Mouse (Mus musculus) layer of hippocampus, adult 18-20 months (tissue): ENCODE results near the gene Hmgcs1. TPM values are rescaled to one million over a fixed set of nuclear protein-coding genes. Genes with fewer than 3 reads are reported as not detected.
A peak's percentile ranks its signal among the peaks of the same experiment; 100 is the strongest.
"Not testable (repeated sequence)": the region's sequence is repeated elsewhere in the genome, so short reads cannot be mapped to it uniquely, and the experiment has no call there.

ENCODE experiments used
- DNase-seq, 2 experiments: peaks; one replicate each; pipeline ENCODE4 v3.0.0; 2022; ENCODE audit warnings: low spot score in 2 of 2
- total RNA-seq, 2 experiments: library from RNA; stranded (reverse); gene quantifications; 2 replicates each; pipeline ENCODE4 v1.2.3; 2021

Gene Hmgcs1
- total RNA-seq, 2 experiments from 2014 or later, result 192 to 194 TPM

DNA sequence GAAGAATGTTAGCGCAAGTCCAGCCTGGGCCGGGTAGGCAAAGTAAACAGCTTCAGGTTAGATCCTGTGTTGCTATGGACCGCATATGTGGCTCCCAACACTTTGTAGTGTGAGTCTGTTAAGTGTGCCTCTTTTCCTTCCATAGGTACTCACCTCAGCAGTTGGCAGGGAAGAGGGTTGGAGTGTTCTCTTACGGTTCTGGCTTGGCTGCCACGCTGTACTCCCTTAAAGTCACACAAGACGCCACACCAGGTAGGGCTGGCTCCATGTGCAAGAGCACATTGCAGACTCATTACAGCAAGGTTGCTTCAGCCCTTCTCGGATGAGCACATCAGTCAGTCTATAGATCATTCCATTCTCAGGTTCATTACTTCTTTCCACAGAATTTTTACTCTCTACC lies 14.1 kb downstream of the Hmgcs1 start:
- no peak for DNase-seq

GRCm38 (mm10) chr13:119706278-119706880 lies 16.2 kb downstream of the Hmgcs1 start:
- not testable (repeated sequence) for DNase-seq

- DNase-seq, result no peak
Observed at GRCm38 (mm10) chr13:119706953-119707352, 16.8 kb downstream of the Hmgcs1 start.

DNA sequence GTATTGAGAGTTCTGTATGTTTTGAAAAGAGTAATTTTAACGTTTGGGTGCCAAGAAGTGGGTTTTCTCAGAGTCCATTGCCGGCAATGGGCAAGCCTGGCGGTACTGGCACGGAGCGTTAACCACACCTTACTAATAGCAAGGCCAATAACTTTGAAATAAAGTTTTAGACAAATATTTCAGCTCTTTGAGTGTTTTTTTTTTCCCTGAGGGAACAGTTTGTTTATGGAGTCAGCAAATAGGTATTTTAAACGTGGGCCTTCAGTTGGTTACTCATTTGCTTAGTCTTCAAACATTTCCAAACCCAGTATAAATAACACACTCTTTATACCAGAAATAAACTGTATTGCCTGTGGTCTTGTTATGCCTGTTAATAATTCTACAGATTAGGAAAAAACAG lies 17.7 kb downstream of the Hmgcs1 start:
- DNase-seq, result no peak

DNA sequence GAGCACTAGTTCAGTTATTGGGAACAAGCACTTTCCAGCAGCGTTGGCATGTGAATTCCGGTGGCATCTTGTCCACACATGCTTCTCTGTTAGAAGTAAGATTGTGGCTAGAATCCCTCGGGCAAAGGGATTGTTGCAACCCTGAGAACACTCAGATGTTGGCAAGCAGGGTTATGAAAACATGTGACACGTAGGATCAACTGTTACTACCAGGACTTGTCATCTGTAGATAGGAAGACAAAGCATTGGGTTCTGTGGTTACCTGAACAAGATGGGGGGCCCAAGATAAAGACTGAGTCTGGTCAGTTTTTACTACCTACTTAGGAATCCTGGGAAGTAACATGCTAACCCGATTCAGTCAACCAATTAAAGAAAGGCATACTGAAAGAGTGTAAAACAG lies 18.8 kb downstream of the Hmgcs1 start:
- DNase-seq, result no peak

DNA sequence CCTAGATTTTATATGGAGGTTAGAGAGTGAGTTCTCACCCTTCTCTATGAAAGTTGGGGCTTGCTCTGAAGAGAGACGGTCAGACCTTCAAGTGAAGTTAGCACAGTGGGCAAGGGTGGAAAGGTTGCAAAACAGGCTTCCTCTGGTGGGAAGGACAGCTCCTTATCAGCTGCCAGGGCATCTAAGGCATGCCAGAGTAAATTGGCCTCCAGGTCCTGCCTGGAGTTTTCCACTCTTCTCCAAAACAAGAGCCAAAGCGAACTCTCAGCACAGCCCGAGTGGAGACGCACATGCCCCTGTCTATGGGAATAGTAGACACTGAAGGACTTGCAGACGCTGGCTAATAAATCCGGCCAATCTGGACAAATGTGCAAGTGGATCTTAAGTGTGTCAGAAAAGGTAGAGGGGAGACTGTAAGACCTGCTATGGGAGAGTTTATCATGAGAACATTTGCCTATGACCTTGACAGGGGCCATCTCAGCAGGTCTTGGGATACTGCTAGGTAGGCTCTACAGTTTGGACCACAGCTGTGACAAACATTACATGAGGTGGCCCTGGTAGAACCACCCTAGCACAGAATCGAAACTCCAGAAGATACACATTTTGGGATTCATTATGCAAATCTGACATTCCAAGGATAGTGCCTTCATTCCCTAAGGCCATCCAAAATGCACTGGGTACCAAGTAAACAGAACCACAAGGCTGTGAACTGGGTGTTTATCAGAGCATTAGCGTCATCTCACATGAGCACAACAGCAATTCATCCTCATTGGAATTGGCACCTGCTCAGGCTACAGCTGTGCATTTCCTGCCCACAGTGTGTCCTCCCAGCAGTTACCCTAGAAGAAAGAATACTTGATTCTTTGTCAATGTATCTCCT lies 19.4 kb downstream of the Hmgcs1 start:
- no peak for DNase-seq

GRCm38 (mm10) chr13:119710268-119710610 lies 20.1 kb downstream of the Hmgcs1 start:
- no peak for DNase-seq

- DNase-seq, result no peak
Observed at GRCm38 (mm10) chr13:119712463-119712862, 22.3 kb downstream of the Hmgcs1 start.

DNA sequence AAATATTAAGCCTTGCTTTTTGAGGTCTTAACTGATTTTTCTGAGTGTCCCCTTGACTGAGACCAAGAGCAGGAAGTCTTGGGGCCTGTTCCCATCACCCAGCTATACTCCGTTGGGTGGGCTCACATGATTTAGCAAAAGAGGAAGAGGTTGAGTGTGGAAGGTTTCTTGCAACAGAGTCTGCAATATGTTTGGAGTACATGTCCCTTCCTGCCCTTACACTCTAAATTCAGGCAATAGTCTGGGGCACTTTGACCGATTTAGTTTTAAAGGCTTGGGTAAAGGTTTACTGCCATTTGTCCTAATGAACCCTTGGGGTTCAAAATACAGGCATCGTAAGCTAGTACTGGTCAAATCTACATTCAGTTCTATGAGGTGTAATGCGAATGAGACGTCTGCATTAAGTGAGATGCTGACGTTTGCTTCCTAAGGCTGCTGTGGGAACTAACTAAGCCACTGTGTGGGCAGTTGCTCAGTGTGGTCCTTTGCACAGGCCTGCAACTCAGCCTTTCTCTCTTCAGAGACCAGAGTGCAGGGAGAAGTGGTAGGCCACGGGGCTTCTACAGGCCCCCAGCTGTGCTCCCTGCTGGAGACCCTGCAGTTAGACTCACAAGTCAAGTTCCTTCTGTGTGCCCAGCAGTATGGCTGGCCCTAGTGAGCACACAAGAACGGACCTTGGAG lies 23.1 kb downstream of the Hmgcs1 start:
- DNase-seq, result no peak

GRCm38 (mm10) chr13:119713821-119714220 lies 23.6 kb downstream of the Hmgcs1 start:
- DNase-seq, result no peak

GRCm38 (mm10) chr13:119716105-119716504 lies 25.9 kb downstream of the Hmgcs1 start:
- DNase-seq, result no peak

DNA sequence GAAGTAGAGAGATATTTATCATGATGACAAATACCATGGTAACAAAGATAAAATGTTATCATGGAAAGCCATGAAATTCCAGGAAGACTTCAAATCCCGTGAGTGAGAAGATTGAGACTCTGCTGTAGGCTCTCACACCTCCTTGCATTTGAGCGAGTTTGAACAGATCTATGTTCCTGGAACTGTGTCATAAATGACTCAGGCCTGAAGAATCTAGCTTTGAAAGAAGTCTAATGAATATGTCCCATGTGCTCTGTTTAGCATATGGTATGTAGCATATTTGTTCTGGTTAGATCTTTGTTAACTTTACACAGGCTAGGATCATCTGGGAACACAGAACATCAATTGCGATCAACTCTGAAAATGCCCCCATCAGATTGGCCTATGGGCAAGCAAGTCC lies 32.3 kb downstream of the Hmgcs1 start:
- no peak for DNase-seq

DNA sequence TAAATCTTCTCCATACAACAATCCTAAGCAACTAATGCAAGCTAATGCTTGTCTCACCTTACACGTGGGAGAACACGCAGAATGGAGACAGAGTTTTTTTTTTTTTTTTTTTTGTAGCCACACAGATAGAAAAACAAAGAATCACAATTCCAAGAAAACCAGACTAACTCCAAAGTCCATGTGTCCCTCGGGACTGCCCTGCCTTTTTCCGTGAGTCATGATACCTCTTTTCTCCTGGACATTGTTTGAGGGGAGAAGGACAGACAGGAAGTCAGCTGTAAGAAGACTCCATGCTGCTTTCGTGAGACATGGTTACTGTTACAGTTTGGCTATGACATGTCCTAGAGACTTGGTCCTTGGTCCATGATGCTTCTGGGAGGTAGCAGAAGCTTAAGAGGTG lies 33.2 kb downstream of the Hmgcs1 start:
- no peak for DNase-seq

DNA sequence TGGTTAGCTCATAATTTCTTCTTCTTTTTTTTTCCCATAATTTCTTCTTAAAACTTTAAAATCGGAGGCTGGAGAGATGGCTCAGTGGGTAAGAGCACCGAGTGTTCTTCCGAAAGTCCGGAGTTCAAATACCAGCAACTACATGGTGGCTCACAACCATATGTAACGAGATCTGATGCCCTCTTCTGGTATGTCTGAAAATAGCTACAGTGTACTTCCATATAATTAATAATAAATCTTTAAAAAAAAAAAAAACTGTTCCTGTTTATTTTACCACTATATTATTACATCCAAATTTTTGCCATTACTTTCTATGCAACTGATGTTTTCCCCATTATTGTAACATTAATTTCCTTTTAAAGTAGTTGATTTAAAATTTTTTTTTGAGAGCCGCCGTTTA lies 34.4 kb downstream of the Hmgcs1 start:
- no peak for DNase-seq

- DNase-seq, result no peak
Observed at GRCm38 (mm10) chr13:119727608-119728387, 37.6 kb downstream of the Hmgcs1 start.

- no peak for DNase-seq
Observed at GRCm38 (mm10) chr13:119729406-119729805, 39.2 kb downstream of the Hmgcs1 start.

GRCm38 (mm10) chr13:119731448-119731847 lies 41.3 kb downstream of the Hmgcs1 start:
- no peak for DNase-seq

DNA sequence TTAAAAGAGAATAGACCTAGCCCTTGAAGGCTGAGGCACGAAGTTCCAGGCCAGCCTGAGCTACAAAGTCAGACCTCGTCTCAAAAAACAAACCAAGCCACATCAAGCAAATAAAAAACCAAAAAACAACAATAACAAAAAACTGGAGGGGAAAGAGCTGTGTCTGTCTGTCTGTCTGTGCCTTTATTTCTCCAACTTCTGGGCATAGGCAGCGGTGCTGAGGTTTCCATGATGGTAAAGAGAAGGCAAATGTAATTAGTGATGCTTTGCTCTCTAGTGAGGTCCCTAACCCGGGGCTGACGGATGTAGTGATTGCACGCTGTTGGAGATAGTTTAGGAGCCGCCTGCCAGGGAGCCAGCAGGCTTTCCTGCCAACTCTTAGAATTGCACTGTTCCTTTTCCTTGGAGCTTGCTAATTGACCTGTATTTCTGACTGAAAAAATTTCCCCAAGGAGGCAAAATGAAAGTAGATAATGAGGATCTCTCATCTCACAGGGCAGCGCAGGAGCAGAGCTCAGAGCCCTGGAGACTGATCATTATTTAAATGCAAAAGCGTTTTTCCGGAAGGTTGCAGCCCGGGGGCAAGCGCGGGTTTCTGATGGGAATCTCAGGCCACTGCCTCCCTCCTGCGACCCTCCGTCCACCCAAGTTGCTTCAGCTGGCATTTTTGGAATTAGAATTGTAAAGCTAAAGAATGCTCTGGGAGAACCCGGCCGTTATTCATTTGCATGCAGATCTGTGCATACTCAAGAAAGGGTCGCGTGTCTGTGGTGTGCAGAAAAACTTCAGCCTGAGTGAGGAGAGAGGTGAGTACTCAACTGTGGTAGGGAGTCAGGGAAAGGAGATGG lies 51.4 kb downstream of the Hmgcs1 start:
- peak in 1 of 2 experiments; percentile 29 for DNase-seq

DNA sequence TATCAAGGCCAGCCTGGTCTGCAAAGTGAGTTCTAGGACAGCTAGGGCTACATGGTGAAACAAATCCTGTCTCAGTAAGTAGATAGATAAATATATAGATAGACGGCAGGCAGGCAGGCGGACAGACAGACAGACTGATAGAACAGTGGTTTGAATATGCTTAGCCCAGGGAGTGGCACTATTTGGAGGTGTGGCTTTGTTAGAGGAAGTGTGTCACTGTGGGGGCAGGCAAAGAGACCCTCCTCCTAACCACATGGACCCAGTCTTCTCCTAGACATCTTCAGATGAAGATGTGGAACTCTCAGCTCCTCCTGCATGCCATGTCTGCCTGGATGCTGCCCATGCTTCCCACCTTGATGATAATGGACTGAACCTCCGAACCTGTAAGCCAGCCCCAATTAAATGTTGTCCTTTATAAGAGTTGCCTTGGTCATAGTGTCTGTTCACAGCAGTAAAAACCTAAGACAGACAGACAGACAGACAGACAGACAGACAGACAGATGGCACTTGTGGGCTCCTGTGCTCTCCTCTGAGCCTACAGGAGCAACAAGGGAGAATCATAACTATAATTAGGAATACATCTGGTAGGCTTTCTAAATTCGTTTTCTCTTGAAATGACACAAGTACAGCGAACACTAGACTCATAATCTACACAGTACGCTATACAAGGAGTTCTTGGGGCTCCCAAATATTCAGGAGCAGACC lies 52.7 kb downstream of the Hmgcs1 start:
- DNase-seq, result no peak

GRCm38 (mm10) chr13:119743470-119743869 lies 53.3 kb downstream of the Hmgcs1 start:
- DNase-seq, result no peak
